Comparison of ENCODE assay signal across 12 mouse cellular contexts in the genomic region with DNA sequence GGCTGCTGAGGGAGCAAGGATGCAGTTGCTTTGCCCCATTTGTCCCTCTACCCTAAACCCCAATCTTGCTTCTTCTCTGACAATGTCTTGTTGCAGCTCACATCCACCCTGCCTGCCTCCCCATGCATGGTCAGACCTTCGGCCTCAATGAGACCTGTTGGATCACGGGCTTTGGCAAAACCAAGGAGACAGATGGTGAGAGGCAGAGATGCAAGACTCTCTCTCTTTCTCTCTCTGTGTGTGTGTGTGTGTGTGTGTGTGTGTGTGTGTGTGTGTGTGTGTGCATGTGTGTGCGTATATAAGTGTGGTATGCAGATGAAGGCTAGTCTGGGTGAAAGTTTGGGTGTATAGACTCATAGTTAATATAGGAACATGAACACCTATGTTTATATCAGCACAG.
"Had no signal": no experiment of that assay in that cellular context is flagged by ENCODE, and none has a peak within 500 bp of the region (broad histone marks: within the 10 kb centered on the region; RNA-seq: fewer than 3 reads in every experiment).

No protein-coding gene starts in this region.

- DNase-seq: retina, postnatal 1 day; right cerebral cortex, adult 18-20 months; right cerebral cortex, postnatal 14 days; right cerebral cortex, postnatal 25 days; right cerebral cortex, postnatal 4 days; spleen, adult 18-20 months; thymus, adult 18-20 months; thymus, adult 2 months; thymus, postnatal 14 days; thymus, postnatal 25 days; thymus, postnatal 36 days; thymus, postnatal 4 days had no signal
